Mouse (Mus musculus): ENCODE data around the gene Nuak1. TPM values are rescaled to one million over a fixed set of nuclear protein-coding genes. Genes with fewer than 3 reads are reported as not detected.

Nuak1 gene
- total and polyA plus RNA-seq, 2 experiments from 2014 or later: 1.7 to 36.8 TPM

GRCm38 (mm10) chr10:84405135-84405776 is 35.1 kb downstream of the Nuak1 start:
- Histone ChIP-seq H3K4me1 (ENCODE audit: control insufficient read depth, insufficient read depth) (peaks cover 23% of the 10 kb centered on the region), H3K9ac (replicated peaks; ENCODE audit: low read depth, low read length) (no peak overlapping the region), H3K9me3 (replicated peaks; ENCODE audit: control insufficient read depth, low read length) (no peaks in the 10 kb centered on the region), H3K27ac (ENCODE audit: low read depth) (no peak overlapping the region), H3K27me3 (ENCODE audit: control insufficient read depth, insufficient read depth, low read length) (no peaks in the 10 kb centered on the region), H3K4me2 (ENCODE audit: low read depth, low read length) (no peak overlapping the region), H3K36me3 (replicated peaks; ENCODE audit: control insufficient read depth, insufficient read depth, low read length) (0 out of 2 replicates have a peak, but pooled peaks cover 18% of the 10 kb centered on the region), H3K4me3 (ENCODE audit: low read depth, low read length) (no peak overlapping the region)
- TF ChIP-seq EP300 (IDR thresholded peaks at IDR 0.05; ENCODE audit: low read depth) (no peak), CTCF (IDR thresholded peaks at IDR 0.05; ENCODE audit: low read depth) (no peak)
- DNase-seq (ENCODE audit: low spot score): no peak
- 64% methylated on average over 8 of the region's 8 CpGs for WGBS
- ATAC-seq (ENCODE audit: insufficient read depth, low read depth): no peak

- Histone ChIP-seq H3K27me3 (ENCODE audit: control insufficient read depth, insufficient read depth, low read length) (no peaks in the 10 kb centered on the region), H3K4me2 (ENCODE audit: low read depth, low read length) (0 out of 2 replicates have a peak overlapping the region, but pooled peaks have one; percentile 3), H3K4me3 (ENCODE audit: low read depth, low read length) (no peak overlapping the region), H3K4me1 (ENCODE audit: control insufficient read depth, insufficient read depth) (peaks cover 17% of the 10 kb centered on the region), H3K9me3 (replicated peaks; ENCODE audit: control insufficient read depth, low read length) (no peaks in the 10 kb centered on the region), H3K27ac (ENCODE audit: low read depth) (0 out of 2 replicates have a peak overlapping the region, but pooled peaks have one; percentile 18), H3K9ac (replicated peaks; ENCODE audit: low read depth, low read length) (no peak overlapping the region), H3K36me3 (replicated peaks; ENCODE audit: control insufficient read depth, insufficient read depth, low read length) (0 out of 2 replicates have a peak, but pooled peaks cover 18% of the 10 kb centered on the region)
- ATAC-seq (ENCODE audit: insufficient read depth, low read depth) (0 out of 2 replicates have a peak, but pooled peaks have one; percentile 19), DNase-seq (ENCODE audit: low spot score) (no peak)
- TF ChIP-seq CTCF (IDR thresholded peaks at IDR 0.05; ENCODE audit: low read depth) (no peak), EP300 (IDR thresholded peaks at IDR 0.05; ENCODE audit: low read depth) (no peak)
- WGBS: 10% methylated on average over 7 of the region's 7 CpGs
Measured at GRCm38 (mm10) chr10:84401907-84402371, 38.5 kb downstream of the Nuak1 start.

GRCm38 (mm10) chr10:84401189-84401588 is 39.2 kb downstream of the Nuak1 start:
- no peak for ATAC-seq (ENCODE audit: insufficient read depth, low read depth)
- H3K4me1 ChIP-seq (ENCODE audit: control insufficient read depth, insufficient read depth): peaks cover 24% of the 10 kb centered on the region

GRCm38 (mm10) chr10:84400037-84400681 is 40.2 kb downstream of the Nuak1 start:
- DNase-seq (ENCODE audit: low spot score): no peak

More at GRCm38 (mm10) chr10:84401189-84401588, 39.2 kb downstream of the Nuak1 start:
- Histone ChIP-seq H3K9me3 (replicated peaks; ENCODE audit: control insufficient read depth, low read length) (no peaks in the 10 kb centered on the region), H3K27me3 (ENCODE audit: control insufficient read depth, insufficient read depth, low read length) (no peaks in the 10 kb centered on the region), H3K4me2 (ENCODE audit: low read depth, low read length) (no peak overlapping the region), H3K9ac (replicated peaks; ENCODE audit: low read depth, low read length) (no peak overlapping the region), H3K27ac (ENCODE audit: low read depth) (no peak overlapping the region), H3K4me3 (ENCODE audit: low read depth, low read length) (no peak overlapping the region), H3K36me3 (replicated peaks; ENCODE audit: control insufficient read depth, insufficient read depth, low read length) (0 out of 2 replicates have a peak, but pooled peaks cover 10% of the 10 kb centered on the region)
- DNase-seq (ENCODE audit: low spot score): no peak
- TF ChIP-seq EP300 (IDR thresholded peaks at IDR 0.05; ENCODE audit: low read depth) (no peak), CTCF (IDR thresholded peaks at IDR 0.05; ENCODE audit: low read depth) (no peak)
- WGBS: 62% methylated on average over 4 of the region's 4 CpGs

GRCm38 (mm10) chr10:84397276-84397675 is 43.1 kb downstream of the Nuak1 start:
- no peak overlapping the region for H3K4me3 ChIP-seq (ENCODE audit: low read depth, low read length)
- no peaks in the 10 kb centered on the region for H3K27me3 ChIP-seq (ENCODE audit: control insufficient read depth, insufficient read depth, low read length)
- no peak for ATAC-seq (ENCODE audit: insufficient read depth, low read depth)
- WGBS: 51% methylated on average over 4 of the region's 4 CpGs
- H3K4me2 ChIP-seq (ENCODE audit: low read depth, low read length): no peak overlapping the region
- H3K4me1 ChIP-seq (ENCODE audit: control insufficient read depth, insufficient read depth): peaks cover 46% of the 10 kb centered on the region
- TF ChIP-seq EP300 (IDR thresholded peaks at IDR 0.05; ENCODE audit: low read depth): no peak
- TF ChIP-seq CTCF (IDR thresholded peaks at IDR 0.05; ENCODE audit: low read depth): no peak
- peaks cover 12% of the 10 kb centered on the region for H3K36me3 ChIP-seq (replicated peaks; ENCODE audit: control insufficient read depth, insufficient read depth, low read length)
- no peak overlapping the region for H3K9ac ChIP-seq (replicated peaks; ENCODE audit: low read depth, low read length)
- DNase-seq (ENCODE audit: low spot score): no peak
- H3K27ac ChIP-seq (ENCODE audit: low read depth): peak overlapping the region; percentile 77; the same call in 1 of the 2 replicates
- H3K9me3 ChIP-seq (replicated peaks; ENCODE audit: control insufficient read depth, low read length): no peaks in the 10 kb centered on the region

More at GRCm38 (mm10) chr10:84400037-84400681, 40.2 kb downstream of the Nuak1 start:
- Histone ChIP-seq H3K4me1 (ENCODE audit: control insufficient read depth, insufficient read depth) (peaks cover 34% of the 10 kb centered on the region), H3K9me3 (replicated peaks; ENCODE audit: control insufficient read depth, low read length) (no peaks in the 10 kb centered on the region), H3K27ac (ENCODE audit: low read depth) (no peak overlapping the region), H3K9ac (replicated peaks; ENCODE audit: low read depth, low read length) (no peak overlapping the region), H3K27me3 (ENCODE audit: control insufficient read depth, insufficient read depth, low read length) (no peaks in the 10 kb centered on the region), H3K4me3 (ENCODE audit: low read depth, low read length) (no peak overlapping the region), H3K36me3 (replicated peaks; ENCODE audit: control insufficient read depth, insufficient read depth, low read length) (0 out of 2 replicates have a peak, but pooled peaks cover 2% of the 10 kb centered on the region), H3K4me2 (ENCODE audit: low read depth, low read length) (no peak overlapping the region)
- TF ChIP-seq EP300 (IDR thresholded peaks at IDR 0.05; ENCODE audit: low read depth) (no peak), CTCF (IDR thresholded peaks at IDR 0.05; ENCODE audit: low read depth) (no peak)
- ATAC-seq (ENCODE audit: insufficient read depth, low read depth): no peak
- 83% methylated on average over 7 of the region's 7 CpGs for WGBS
